Mouse (Mus musculus) inflammation-experienced regulatory T-cells, adult 16 weeks (primary cell): ENCODE results near the gene Mtrr. TPM values are rescaled to one million over a fixed set of nuclear protein-coding genes. Genes with fewer than 3 reads are reported as not detected.

ENCODE experiments used
- polyA plus RNA-seq: library from polyadenylated mRNA; unstranded; fragments of 100-300 nt; shearing (Covaris generic); gene quantifications from one replicate; pipeline ENCODE4 v1.2.1, GENCODE M21; 2017

The Mtrr gene
- polyA plus RNA-seq: 33.0 TPM

GRCm38 (mm10) chr13:68581747-68582516, at the start of gene Mtrr, which contains the start of gene Fastkd3:
TSS of gene Mtrr (minus strand) at chr13:68582149.
TSS of gene Fastkd3 (plus strand) at chr13:68582234.

GRCm38 (mm10) chr13:68597199-68597598, 15.2 kb upstream of the Mtrr start, which contains the start of gene 1700001L19Rik:
TSS of gene 1700001L19Rik (plus strand) at chr13:68597421.

Other genes with a start within 250 kb of the Mtrr start
- 32.5 TPM for gene Fastkd3, start 85 bp upstream of the Mtrr start, polyA plus RNA-seq
- gene 1700001L19Rik, start 15.3 kb upstream of the Mtrr start, polyA plus RNA-seq: not detected